Mouse (Mus musculus): ENCODE data around the gene Tsfm.

Tsfm gene

DNA sequence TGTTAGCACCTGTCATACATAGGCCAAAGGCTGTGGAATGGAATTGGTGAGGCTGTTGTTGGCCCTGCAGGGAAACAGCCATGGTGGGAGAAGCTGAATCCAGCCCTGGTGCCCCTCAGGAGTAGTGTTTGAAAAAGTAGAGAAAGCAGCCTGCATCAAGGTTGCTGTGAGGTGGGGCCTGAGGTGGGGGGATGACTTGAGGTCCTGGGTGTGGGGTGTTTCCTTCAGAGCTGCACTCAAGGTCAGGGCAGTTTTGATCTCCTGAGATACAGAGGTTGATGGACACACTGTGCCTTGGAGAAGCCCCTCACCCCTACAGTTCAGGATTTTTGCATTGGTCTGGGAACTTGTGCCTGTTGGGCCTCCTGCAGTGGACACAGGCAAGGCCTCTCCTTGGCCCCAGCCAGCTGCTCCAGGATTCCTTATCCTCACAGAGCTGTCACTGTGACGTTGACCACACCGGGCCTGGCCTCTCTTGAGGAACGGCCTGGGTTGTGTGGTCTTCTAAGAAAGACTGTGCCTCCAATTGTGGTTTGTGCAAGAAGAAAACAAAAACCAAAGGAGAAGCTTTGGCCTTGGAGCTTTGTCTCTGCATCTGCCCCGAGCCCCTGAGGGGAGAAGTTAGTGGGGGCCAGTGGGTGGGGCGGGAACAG is 42.0 kb downstream of the Tsfm start:
- DNase-seq (ENCODE audit: inconsistent age in 2 of 2, low spot score in 1 of 2): peak; percentile 45 to 75

DNA sequence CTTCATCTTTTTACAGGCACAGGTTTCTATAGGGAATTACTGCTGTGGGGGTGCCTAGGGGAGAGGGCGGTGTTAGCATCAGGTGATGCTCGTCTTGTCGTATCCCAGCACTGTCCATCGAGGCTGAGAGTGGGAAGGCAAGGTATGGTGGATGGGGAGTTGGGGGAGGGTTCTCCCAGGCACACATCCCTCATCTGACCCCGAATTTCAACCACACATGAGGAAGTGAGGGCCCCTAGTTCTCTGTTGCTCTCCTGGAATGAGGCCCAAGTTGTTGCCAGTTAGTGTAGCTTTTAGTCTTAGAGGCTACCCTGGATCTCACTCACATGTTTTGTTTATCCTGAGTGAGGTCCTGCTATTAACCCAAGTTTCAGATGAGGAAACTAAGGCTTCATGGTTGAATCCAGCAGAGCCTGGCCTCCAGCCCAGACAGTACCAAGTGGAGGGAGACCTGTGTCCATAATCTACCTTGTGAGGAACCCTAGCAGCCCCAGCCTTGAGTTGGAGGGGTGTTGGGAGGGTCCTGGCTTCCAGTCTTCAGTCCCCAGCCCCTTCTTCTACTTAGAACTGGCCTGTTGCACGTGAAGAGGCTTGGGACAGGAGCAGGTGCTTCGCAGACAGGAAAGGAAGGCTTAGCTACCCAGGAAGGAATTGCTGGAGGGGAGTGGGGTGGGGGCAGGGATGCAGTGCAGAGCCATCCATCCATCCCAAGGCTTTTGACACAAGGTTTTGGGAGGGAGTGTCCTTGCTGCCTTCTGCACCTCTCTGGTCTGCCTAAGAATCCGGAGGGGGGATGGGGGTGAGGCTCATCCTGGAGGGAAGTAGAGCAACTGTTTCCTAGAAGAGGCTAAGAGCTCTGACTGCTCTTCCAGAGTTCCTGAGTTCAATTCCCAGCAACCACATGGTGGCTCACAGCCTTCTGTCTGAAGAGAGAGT is 43.2 kb downstream of the Tsfm start:
- peak; percentile 43 to 75 for DNase-seq (ENCODE audit: inconsistent age in 2 of 2, low spot score in 1 of 2)

DNA sequence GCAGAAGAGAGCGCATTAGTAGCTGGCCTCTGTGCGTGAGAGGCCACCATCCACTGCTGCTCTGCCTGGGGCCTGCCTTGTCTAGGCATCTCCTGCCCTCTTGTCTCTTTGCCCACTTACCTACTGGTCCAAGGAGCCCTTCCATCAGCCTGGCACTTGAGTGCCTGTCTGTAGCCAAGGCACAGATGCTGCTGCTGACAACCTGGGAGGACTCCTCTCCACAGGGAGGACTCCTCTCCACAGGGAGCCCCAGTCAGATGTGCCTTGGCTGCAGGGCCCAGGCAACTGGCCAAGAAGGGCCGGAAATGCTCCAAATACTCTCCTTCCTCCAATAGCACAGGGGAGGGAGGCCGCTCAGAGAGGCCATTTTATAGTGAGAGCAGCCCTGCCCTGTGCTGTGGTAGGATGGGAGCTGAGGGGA is 44.1 kb downstream of the Tsfm start:
- peak; percentile 85 to 93 for DNase-seq (ENCODE audit: inconsistent age in 2 of 2, low spot score in 1 of 2)

DNA sequence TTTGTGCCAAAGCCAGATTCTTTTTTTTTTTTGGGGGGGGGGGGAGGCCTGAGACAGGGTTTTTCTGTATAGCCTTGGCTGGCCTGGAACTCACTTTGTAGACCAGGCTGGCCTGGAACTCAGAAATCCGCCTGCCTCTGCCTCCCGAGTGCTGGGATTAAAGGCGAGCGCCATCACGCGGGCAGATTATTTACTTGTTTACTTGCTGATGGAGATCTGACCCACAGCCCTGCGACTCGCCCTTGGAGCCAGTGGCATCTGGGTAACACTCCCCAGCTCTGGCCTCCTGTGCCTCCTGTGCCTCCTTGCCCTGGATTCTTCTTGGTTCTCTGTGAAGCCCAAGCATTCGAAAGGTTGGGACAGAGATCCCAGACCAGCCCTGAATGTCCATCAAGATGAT is 45.1 kb downstream of the Tsfm start:
- DNase-seq (ENCODE audit: inconsistent age in 2 of 2, low spot score in 1 of 2): peak in 1 of 2 experiments; percentile 50

DNA sequence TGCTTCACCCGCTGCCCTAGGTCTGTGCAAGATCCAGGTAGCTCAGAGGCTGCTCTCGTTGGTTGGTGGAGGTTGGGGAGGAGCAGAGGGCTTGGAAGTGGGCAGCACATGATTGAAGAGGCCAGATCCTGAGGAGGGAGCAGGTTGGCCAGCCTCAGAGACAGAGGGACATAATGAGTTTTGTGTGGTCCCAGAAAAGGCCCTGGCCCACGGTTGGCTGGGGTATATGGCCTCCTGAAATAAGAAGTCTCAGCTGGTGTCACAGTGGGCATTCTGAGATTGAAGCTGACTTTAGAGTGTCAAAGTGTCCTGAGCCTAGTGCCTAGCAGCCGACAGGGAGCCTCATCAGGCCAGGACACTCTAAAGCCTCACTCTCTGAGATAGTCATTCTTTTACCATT is 45.5 kb downstream of the Tsfm start:
- DNase-seq (ENCODE audit: inconsistent age in 2 of 2, low spot score in 1 of 2): peak in 1 of 2 experiments; percentile 50

DNA sequence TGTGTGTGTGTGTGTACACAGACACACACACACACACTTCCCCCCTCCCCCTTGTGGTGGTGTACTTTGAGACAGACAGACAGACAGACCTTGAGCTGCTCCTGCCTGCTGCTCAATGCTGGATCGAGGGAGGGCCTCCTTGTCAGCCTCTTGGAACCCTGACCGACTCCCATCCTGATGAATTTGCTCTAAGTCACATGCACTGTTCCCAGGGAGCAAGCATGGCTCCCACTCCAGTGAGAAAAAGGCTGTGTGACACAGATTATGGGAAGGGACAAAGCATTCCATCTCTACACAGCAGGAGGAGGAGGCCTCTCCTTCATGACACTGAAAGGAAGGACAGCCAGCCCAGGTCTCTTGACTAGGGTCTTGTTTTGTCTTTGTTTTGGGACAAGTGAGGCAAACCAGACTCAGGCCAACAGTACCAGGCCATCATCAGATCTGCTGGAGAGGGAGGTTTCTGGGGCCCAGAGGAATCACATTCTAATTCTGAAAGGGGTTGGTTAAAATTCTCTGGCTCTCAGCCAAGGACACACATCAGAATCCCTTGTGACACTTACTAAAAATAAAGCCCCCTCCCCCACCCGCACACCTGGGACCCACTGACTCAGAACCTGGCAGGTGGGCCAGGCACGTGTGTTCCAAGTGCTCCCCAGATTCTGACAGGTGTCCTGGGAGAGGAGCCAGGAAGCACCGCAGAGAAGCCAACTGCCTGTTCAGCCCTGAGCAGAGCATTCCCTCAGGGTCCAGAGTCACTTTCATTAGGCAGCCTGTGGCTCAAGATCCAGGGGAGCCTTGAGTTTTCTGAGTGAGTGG is 46.2 kb downstream of the Tsfm start:
- DNase-seq (ENCODE audit: inconsistent age in 2 of 2, low spot score in 1 of 2): peak; percentile 58 to 85

DNA sequence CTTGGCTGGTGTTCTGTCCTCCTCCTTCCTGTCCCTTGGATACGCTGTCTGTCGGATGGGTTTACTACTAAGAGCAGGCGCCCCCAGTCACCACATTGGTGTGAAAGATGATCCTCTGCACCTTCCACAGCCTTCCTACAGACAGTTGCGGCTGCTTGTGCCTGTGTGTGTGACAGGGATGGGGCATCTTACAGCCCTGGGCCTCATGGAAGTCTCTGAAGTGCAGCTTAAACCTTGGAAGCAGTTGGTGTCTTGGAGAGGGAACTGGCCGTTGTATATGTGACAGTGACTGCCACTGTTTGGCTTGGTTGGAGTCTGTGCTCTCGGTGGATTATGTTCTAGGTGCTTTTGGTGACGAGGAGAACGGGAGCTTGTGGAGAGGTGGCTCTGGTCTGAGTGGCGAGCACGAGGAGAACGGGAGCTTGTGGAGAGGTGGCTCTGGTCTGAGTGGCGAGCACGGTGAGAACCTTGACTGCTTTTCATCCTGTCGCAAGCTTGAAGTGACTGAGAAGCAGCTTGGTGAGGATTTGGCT is 47.4 kb downstream of the Tsfm start:
- peak; percentile 12 to 71 for DNase-seq (ENCODE audit: inconsistent age in 2 of 2, low spot score in 1 of 2)

DNA sequence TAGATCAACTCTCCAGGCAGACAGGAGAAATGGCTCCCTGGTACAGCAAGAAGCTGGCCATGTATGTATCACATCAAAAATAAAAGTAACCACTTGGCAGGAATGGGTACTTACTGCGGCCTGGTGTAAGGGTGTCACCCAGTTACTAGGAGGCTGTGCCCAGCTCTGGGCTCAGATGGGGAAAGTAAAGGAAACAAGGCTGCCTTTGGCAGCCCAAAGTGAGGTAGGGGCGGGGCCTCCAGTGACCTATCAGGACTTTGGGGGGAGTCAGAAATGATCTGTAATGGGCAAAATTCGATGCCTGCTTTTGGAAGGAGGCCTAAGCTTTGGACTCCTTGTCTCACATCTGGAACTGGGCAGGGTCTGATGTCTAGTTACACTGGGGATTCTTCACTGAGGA is 48.9 kb downstream of the Tsfm start:
- DNase-seq (ENCODE audit: inconsistent age in 2 of 2, low spot score in 1 of 2): peak; percentile 46 to 68

DNA sequence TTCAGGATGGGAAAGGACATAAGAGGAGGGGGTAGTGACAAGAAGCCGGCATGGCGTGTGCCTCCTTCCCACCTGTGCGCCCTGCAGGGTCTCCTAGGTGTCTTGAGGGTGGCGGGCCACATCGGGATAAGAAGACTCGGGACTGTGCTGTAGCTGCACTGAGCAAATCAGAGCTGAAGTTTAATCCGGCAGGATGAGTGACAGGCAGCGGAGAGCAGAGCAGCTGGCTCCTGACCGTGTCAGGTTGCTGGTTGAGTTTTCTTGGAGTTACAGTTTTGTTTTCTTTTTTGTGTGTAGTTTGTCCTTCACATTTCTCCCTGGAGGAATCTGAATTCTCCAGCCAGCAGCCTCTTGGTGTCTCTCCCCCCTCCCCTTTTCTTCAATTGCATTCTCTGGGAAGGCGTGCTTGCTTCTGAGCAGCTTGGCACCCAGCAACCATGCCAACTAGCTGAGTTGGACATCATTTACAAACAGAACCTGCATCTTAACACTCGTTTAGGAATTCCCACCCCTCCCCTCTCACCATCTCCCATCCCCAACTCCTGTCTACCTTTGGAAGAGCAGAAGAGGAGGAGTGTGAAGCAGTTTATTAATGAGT is 49.6 kb downstream of the Tsfm start:
- DNase-seq (ENCODE audit: inconsistent age in 2 of 2, low spot score in 1 of 2): peak in 1 of 2 experiments; percentile 75

DNA sequence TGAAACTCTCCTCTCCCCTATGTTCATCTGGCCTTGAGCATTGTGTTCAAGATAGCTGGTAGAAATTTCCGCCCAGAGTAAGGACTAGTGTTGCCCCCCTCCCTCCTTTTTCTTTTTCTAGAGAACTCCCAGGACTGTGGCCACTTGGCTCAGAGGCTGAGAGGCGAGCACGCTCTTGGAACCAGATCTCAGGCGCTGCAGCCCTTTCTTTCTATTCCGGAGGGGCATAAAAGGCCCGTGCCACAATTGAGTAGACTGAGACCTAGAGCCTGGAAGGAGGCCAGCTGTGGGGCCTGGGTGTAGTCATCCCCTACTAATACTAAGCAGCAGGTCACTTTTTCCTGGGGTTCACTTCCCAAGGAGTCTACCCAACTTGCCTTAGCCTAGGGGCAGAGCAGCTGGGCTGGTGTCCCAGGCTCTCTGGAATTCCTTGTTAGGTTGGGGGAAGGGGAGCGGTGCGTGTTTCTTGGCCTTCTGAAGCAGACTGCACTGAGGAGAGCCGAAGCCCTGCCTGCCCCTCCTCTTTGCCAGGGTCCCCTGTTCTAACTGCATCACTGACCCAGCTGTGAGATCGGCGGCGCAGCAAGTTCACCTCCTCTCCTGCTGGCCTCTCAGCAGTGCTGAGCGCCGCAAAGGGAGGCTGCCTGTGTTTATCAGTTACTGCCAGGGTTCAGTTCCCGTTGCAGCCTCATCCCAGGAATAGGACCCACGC is 50.3 kb downstream of the Tsfm start:
- peak; percentile 64 to 84 for DNase-seq (ENCODE audit: inconsistent age in 2 of 2, low spot score in 1 of 2)

DNA sequence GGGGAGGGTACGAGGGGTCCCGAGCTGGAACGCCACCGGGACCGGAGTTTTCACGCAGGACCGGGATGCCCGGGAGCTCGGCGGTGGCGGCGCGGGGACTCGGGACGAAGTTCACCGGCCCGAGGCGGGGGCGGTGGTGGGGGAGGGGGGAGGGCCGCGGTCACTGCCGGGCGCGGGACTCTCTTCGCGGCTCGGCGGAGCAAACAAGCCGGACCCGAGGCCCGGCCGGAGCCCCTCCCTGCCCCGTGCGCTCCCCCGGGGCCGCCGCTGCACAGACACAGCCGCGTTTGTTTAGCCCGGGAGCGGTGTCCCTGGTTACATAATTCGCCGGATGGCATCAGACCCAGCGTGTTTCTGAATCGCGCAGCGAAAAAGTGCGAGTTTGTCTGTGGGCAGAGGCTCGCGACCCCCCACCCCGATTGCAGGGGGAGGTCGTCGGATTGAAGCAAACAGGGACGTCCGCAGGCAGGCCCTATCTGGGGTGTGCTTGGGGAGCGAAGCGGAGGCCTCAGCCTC is 50.9 kb downstream of the Tsfm start:
- DNase-seq (ENCODE audit: inconsistent age in 2 of 2, low spot score in 1 of 2): peak; percentile 76 to 90

DNA sequence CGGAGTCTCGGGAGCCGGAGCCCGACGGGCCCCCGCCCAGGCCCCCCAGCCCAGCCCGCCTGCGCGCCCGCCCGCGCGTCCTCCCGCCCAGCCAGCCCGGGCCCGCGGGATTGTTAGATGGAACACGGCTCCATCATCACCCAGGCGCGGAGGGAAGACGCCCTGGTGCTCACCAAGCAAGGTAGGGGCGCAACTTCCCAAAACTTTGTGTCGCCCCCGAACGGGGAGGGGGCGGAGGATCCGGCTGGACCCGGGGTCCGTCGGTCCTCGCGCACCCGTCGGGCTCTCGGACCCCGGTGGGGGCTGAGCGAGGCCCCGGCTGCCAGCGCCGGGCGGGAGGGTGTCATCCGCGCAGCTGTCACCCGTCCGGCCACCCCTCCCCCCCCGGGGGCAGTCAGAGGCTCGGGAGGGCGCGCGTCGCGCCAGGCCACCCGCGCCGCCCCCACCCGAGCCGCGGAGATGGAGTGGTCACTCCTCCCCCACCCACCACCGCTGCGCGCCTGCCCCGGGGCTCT is 51.5 kb downstream of the Tsfm start:
- DNase-seq (ENCODE audit: inconsistent age in 2 of 2, low spot score in 1 of 2): peak; percentile 84 to 93

DNA sequence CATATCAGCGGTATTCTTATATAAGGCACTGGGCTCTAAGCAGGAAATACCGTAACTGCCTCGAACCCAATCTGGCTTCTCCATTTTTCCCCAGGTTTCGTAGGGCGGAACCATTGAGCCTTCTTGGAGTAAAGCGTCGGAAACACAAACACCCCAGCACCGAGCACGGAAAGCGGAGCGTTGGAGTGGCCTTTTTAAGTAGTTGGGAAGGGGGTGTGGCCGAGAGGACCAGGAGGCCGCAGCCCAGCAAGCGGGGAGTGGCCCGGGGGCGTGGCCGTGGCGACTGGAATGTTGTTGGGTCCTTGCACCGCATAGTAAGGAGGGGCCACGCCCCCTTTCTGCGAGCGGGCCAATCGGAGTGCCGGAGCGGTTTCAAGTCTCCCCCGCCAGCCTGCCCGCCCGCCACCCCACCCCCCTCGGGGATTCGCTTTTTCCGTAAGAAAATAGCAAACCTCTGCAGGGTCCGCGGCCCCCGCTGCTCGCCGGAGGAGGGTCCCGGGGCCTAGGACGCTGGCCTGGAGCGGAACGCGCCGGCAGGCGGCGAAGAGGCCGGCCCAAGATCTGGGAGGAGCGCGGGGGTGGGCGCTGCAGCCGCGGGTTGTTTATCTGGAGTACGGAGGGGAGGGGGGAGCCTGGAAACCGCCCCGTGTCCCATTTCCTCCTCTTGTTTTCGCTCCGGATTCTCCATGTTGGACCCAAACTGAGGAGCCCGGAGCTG is 52.2 kb downstream of the Tsfm start, which contains the start of gene Ctdsp2:
TSS of gene Ctdsp2 (plus strand) at position 441 of the 718 bp plus-strand sequence.
- DNase-seq (ENCODE audit: inconsistent age in 2 of 2, low spot score in 1 of 2): peak; percentile 100

DNA sequence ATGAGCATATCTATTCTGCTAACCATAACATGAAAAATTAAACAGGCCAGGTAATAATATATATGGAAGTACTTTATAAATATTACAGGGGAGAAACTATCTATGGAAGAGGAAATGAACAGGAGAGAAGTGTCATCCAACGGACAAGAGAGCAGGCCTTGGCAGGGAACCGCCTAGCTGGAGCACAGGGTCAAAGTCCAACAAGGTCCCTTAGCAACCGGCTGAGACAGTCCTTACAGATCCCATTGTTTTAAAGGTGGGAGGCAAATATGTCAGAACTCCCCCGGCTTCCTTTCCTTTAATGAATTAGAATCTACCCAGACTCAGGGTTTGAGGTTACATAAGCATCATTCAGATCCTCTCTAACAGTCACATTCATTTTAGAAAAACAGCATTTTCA is 53.6 kb downstream of the Tsfm start:
- peak in 1 of 2 experiments; percentile 55 for DNase-seq (ENCODE audit: inconsistent age in 2 of 2, low spot score in 1 of 2)

DNA sequence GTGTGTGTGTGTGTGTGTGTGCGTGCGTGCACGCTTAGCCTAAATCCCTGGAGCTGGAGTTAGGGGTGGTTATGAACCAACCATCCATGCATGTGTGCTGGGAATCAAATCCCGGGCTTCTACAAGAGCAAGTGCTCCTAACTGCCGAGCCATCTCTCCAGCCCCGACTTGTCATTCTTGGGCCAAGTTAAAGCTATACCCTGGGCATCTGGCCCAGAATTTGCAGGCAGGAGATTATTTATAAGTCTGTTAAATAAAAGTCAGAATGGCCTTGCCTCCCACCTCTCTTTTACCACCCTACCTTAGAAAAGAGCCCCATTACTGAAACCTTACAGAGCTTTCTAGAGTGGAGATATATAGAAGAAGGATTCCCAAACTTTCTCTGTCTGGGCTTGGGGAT is 54.9 kb downstream of the Tsfm start:
- DNase-seq (ENCODE audit: inconsistent age in 2 of 2, low spot score in 1 of 2): peak in 1 of 2 experiments; percentile 26

DNA sequence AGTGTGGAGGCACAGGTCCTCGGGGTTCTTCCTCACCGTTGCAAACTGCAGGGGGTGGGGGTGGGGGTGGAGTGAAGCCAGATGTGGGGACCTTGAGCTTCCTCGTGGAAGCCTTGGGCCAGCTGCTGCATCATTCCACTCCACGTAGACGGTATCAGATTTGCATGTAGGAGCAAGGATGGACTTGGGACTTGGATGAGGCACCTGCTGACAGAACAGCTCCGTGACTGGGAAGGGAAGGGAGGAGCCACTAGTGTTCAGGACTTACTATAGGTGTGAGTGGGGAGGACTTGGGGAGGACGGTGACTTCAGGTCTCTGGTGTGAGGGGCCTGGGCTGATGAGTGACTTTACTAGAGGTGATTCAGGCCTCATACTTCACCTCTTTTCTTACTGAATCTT is 57.7 kb downstream of the Tsfm start:
- DNase-seq (ENCODE audit: inconsistent age in 2 of 2, low spot score in 1 of 2): peak in 1 of 2 experiments; percentile 28

DNA sequence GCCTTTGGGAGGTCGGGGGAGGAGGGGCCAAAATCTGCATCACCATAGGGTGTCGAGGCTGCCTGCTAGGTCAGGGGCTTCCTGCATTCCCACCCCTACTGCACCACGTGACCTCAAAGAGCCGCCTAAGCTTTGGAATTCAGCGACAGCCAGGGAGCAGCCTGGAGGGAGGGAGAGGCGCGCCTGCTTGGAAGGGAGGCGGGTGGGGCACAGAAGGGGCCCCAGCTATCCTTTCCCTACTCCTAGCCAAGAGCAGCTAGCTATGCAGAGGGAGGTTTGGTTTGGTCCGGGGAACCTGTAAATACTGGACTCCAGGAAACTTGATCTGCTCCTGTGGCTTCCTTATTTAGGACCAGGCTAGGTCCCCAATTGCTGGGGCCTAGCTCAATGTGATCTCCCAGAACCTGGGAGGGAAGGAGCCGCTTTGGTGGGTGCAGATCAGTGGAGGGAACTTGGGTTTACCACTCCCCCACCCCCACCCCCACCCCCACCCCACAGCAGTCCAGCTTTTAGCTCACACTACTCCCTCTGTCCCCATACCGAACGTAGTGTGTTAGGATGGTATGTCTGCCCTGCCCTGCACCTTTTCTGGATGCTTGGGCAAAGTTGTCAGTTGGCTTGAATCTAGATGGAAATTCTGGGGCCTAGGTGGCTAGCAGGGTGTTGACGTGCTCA is 58.5 kb downstream of the Tsfm start:
- peak; percentile 61 to 83 for DNase-seq (ENCODE audit: inconsistent age in 2 of 2, low spot score in 1 of 2)

DNA sequence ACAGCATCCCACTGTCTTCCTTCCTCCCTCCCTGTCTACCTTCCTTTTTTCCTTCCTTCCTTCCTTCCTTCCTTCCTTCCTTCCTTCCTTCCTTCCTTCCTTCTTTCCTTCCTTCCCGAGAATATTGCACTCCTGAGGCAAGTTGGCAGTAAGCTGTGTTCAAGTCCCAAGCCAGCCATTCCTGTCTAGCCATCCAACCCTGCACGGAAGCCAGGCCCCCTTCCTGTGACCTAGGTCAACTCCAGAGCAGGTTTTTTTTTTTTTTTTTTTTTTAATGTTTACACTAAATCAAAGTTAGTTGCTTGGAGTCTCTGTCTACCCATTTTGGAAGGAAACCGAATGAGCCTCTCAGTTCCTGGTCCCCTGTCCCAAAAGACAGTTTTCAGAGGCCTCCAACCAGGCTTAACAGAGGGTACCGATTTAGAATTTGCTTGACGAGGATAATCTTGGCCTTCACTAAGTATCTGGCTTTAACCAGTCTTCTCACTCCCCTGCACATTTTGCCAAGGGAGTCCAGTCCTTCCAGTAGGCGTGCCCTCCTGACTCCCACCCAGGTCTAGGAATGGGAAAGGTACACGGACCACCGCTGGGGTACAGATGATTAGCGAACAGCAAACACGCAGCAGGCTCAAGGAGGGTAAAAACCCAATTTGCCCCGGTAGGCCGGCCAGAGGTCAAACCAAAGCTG is 59.1 kb downstream of the Tsfm start:
- DNase-seq (ENCODE audit: inconsistent age in 2 of 2, low spot score in 1 of 2): peak in 1 of 2 experiments; percentile 24
